Mouse (Mus musculus): ENCODE results near the gene Syce3. TPM values are rescaled to one million over a fixed set of nuclear protein-coding genes. Genes with fewer than 3 reads are reported as not detected.

The Syce3 gene
- not detected for polyA plus RNA-seq (2017; shearing (Covaris generic))

DNA sequence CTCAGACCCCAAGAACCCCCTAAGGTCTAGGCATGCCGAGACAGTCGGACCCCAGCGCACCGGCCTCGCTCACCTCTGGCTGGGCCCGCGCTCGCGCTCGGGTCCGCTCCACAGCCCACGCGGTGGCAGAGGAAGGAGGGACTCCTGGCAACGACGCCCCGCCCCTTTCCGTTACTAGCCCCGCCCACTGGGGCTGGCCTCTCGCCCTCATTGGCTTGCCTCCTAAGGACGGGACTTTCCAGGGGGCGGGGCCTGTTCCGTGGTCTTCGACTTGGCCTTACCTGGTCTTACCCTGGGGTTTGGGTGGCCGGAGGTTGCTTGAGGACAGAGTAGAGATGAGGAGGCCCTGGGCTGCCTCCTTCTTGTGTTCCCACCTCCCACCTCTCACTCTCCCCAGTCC, at the start of gene Syce3:
TSS of gene Syce3 (minus strand) at position 386 of the 400 bp plus-strand sequence.

DNA sequence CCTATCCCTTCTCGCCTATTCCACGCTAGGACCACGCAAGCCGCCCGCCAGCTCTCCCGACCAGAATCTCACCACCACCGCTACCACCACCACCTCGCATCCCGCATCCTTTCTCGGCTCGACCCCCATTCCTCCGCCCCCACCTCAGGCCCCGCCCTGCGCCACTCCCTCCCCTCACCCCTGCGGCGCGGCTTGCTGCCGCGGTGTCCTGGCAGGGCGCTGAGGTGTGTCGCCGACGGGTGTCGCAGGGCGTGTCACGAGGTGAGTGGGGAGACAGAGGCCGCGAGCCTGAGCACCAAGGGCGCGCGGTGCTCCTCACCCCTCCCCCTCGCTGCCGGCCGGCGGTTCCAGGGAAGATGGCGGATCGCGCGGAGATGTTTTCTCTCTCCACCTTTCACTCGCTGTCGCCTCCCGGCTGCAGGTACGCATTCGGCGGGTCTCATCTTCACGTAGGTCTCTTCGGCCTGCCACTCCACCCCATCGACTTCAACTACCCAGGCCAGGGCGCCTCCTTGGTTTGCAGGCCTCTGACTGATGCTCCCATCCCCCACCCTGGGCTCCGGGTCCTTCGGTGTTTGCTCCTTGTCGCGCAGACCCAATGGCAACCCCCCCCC, 43.7 kb upstream of the Syce3 start, which contains the start of gene Mapk8ip2:
TSS of gene Mapk8ip2 (plus strand) at position 49 of the 614 bp plus-strand sequence.

DNA sequence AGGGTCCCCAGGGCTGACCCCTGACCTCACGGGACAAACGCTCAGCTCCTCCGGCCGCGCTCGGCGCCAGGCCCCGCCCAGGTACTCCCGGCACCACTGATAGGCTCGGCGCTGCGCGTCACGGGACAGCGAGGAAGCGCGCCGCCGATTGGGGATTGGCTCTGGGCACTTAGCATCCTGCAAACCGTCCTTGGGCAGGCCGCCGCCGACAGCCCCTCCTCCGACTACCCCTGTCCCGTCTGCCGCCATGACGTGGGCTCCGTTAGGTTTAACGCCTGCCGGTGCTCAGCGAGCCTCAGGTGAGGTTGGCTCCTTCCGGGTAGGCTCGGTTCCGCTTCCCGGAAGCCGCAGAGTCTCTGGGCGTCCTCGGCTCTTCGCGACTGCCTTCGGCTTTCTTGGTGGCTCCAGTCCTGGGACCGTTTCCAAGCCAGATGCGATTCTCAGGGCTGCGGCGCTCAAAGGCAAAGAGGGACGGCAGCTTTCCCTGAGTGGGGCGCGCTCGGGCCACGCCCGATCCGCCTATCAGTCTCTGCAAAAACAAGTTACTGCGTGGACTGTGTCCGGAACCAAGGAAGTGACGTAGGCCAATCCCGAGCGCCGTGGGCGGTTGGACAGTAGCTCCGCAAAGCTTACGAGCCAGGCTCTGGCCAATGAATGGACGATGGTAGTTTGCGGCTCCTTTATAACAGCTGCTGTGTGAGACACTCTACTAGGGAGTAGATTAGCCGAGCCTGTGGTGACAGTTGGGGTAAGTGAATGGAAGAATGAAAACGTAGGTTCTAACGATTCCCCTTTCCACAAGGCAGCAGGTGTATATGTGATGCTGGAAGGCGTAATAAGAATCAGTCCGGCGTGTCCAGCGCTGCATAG, 19.3 kb upstream of the Syce3 start, which contains the start of the genes C730034F03Rik, Gm44502 and Chkb:
TSS of gene C730034F03Rik (plus strand) at position 238 of the 870 bp plus-strand sequence.
TSS of gene Gm44502 (minus strand) at position 345 of the 870 bp plus-strand sequence.
TSS of gene Chkb (minus strand) at position 557 of the 870 bp plus-strand sequence.

DNA sequence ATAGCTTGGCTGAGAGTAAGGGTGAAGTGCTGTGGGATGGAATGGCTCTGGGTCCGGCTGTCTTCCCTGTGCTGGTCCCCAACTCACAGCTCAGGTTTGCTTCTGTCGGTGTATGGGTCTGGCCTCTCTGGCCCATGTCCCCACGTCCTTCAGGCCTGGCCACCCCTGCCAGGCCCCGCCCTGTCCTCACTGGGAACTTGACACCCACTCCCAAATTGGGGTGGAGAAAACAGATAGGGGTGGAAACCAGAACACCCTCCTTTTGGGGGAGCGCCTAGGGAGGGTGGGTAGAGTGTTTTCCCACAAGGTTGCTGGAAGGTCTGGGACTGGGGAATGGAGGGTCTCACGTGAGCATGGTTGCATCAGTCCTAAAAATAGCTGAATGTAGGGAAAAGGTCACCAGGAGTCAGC, 15.4 kb upstream of the Syce3 start, which contains the start of gene Cpt1b:
TSS of gene Cpt1b (minus strand) at position 153 of the 411 bp plus-strand sequence.

DNA sequence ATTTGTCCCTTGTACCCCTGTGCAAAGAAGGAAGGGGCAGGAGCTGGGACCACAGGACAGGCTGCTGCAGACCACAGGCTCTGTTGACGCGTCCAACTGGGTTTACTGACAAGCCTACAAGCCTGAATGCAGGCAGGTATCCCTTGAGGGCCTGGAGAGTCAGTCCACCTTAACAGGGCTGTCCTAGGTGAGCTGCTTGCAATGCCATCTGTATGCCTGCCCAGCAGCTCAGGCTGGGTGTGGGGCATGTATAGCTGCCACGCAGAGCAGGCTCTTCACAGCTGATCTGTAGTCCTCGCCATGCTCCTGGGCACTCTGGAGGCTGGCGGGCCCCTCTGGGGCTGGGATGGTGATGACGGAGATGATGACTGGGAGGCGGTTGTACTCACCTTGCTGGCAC, 25.7 kb downstream of the Syce3 start, which contains the start of gene Klhdc7b:
TSS of gene Klhdc7b (plus strand) at position 301 of the 400 bp plus-strand sequence.

DNA sequence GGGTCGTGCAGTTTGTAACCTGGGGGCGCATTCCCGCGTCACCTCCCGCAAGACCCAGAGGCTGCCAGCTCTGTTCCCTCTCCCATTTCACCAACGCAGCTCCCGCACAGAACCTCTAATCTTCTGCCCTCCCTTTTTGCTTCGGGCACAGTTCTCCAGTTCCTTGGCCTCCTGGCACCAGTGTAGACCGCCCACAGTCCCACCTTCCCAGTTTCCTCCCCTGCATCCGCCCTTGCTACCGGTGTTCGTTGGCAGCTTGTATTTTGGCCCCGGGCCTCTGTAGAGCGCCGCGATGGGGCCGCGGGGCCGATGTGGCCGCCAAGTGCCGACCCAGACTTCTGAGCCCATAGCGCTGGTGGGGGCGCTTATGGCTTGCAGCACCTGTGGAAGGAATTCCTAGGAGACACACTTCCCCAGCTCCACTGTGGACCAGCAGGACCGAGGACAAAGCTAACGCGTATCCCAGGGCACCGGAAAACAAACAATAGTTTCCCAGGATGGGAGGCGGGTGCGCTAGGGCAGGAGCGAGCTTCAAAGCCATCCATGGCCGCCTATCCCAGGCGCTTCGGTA, 31.4 kb downstream of the Syce3 start, which contains the start of gene Odf3b:
TSS of gene Odf3b (minus strand) at position 452 of the 571 bp plus-strand sequence.

DNA sequence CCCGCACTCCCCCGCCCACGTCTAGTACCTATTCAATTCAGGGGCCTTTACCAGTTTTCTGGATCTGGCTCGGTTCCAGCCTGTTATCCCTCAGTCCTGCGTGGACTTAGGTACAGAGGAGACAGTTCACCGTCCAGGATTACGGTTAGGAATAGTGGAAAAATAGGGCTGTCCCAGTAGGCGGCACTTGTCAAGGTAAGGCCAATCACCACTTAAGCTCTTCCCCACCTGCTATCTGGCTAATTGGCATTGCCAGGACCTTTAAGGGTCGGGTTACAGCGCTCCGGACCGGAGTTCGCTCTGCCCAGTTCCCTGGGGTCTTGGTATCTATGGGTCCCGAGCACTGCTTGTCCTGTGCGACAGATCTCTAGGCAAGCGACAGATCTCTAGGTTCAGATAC, 33.3 kb downstream of the Syce3 start, which contains the start of gene Tymp:
TSS of gene Tymp (minus strand) at position 83 of the 400 bp plus-strand sequence.

DNA sequence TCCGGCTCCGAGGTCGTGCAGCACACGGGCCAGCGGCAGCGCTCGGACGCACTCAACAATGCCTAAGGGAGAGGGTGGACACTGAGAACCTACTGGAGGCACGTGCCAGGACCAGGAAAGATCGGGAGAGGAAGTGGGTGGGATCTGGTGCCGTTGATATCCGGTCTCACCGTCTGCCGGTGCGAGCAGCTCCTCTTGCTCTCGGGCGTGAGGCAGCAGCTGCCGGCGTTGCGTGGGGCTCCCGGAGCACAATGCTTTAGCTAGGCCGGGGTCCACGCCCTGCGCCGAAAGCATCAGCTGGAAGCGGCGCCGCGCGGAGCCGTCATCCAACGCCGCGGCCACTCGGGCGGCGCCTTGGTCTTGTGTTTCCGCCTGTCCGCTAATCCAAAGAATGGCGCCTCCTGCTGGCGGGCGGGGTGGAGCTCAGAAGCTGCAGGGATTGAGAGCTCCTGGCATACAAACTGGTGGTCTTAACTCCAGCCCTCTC, 36.5 kb downstream of the Syce3 start, which contains the start of gene Sco2:
TSS of gene Sco2 (minus strand) at position 85 of the 487 bp plus-strand sequence.

DNA sequence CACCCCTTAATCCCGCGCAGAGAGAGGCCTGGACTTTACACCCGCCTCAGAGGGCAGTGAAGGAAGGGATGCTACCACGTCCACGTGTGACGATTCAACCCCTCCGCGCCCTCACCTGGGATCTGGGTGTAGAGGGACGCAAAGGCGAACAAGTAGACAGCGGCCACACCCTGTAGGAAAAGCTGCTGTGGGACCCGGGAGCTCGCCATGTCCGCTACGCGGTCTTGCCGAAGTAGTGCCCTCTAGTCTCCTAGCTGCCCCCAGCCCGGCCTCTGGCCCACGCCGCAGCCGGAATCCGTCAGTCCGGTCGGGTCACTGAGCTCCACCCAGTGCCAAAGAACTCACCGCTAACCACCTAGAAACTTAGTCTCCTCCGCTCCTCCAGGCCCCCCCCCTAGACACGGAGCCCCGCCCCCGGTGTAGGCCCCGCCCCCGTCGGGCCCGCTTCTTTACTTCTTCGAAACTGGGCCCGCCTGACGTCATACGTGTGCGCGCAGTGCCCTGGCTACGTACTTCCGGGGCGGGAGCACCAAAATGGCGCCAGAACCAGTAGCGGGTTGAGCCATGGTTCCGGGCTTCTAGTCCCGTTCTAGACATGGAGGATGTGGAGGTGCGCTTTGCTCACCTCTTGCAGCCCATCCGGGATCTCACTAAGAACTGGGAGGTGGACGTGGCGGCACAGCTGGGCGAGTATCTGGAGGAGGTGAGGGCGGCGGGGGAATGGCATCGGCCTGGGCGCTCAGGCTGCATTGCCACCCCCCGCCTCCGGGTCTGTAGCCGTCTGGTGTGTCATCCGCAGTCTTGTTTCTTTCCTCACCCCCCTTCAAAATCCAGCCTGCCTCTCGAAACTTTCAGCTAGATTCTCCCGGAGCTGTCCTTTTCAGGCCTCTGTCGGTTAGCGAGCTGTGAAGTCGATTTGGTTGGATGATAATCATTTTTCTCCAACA, 54.8 kb downstream of the Syce3 start, which contains the start of the genes Lmf2 and Ncaph2:
TSS of gene Lmf2 (minus strand) at position 419 of the 947 bp plus-strand sequence.
TSS of gene Ncaph2 (plus strand) at position 479 of the 947 bp plus-strand sequence.

Other genes starting within 250 kb of the Syce3 start
- 6.9 TPM for gene Plxnb2, start 229.7 kb downstream of the Syce3 start, polyA plus RNA-seq (2017; shearing (Covaris generic))
- gene Dennd6b, start 214.0 kb downstream of the Syce3 start, polyA plus RNA-seq (2017; shearing (Covaris generic)): 52.0 TPM
- 6.3 TPM for gene Ppp6r2, start 198.9 kb downstream of the Syce3 start, polyA plus RNA-seq (2017; shearing (Covaris generic))
- 78.2 TPM for gene Sbf1, start 95.2 kb downstream of the Syce3 start, polyA plus RNA-seq (2017; shearing (Covaris generic))
- not detected for gene Adm2, start 87.8 kb downstream of the Syce3 start, polyA plus RNA-seq (2017; shearing (Covaris generic))
- gene Miox, start 76.1 kb downstream of the Syce3 start, polyA plus RNA-seq (2017; shearing (Covaris generic)): not detected
- 77.8 TPM for gene Lmf2, start 54.8 kb downstream of the Syce3 start, polyA plus RNA-seq (2017; shearing (Covaris generic))
- 198 TPM for gene Ncaph2, start 54.8 kb downstream of the Syce3 start, polyA plus RNA-seq (2017; shearing (Covaris generic))
- gene Sco2, start 36.7 kb downstream of the Syce3 start, polyA plus RNA-seq (2017; shearing (Covaris generic)): 6.4 TPM
- gene Tymp, start 33.5 kb downstream of the Syce3 start, polyA plus RNA-seq (2017; shearing (Covaris generic)): 1.0 TPM
- gene Odf3b, start 31.2 kb downstream of the Syce3 start, polyA plus RNA-seq (2017; shearing (Covaris generic)): 1.1 TPM
- 0.29 TPM for gene Klhdc7b, start 25.6 kb downstream of the Syce3 start, polyA plus RNA-seq (2017; shearing (Covaris generic))
- 0.49 TPM for gene Cpt1b, start 15.4 kb upstream of the Syce3 start, polyA plus RNA-seq (2017; shearing (Covaris generic))
- 6.1 TPM for gene C730034F03Rik, start 19.1 kb upstream of the Syce3 start, polyA plus RNA-seq (2017; shearing (Covaris generic))
- gene Gm44502, start 19.2 kb upstream of the Syce3 start, polyA plus RNA-seq (2017; shearing (Covaris generic)): not detected
- gene Chkb, start 19.4 kb upstream of the Syce3 start, polyA plus RNA-seq (2017; shearing (Covaris generic)): 111 TPM
- 0.05 TPM for gene Mapk8ip2, start 43.4 kb upstream of the Syce3 start, polyA plus RNA-seq (2017; shearing (Covaris generic))
- gene Arsa, start 66.9 kb upstream of the Syce3 start, polyA plus RNA-seq (2017; shearing (Covaris generic)): 29.5 TPM
- gene Shank3, start 89.1 kb upstream of the Syce3 start, polyA plus RNA-seq (2017; shearing (Covaris generic)): not detected
- not detected for gene Acr, start 157.8 kb upstream of the Syce3 start, polyA plus RNA-seq (2017; shearing (Covaris generic))
- gene Rabl2, start 181.4 kb upstream of the Syce3 start, polyA plus RNA-seq (2017; shearing (Covaris generic)): 3.0 TPM